Mouse (Mus musculus): ENCODE results near the gene Sipa1l1. TPM values are rescaled to one million over a fixed set of nuclear protein-coding genes. Genes with fewer than 3 reads are reported as not detected.

Gene Sipa1l1
- total RNA-seq, 2 experiments from 2014 or later = 35.2 to 44.3 TPM

GRCm38 (mm10) chr12:82338550-82338949 is 169.4 kb downstream of the Sipa1l1 start:
- DNase-seq = no peak

GRCm38 (mm10) chr12:82339221-82339861 is 170.2 kb downstream of the Sipa1l1 start:
- no peak for DNase-seq

GRCm38 (mm10) chr12:82340196-82340918 is 171.2 kb downstream of the Sipa1l1 start:
- DNase-seq = no peak

- DNase-seq = no peak
Observed at GRCm38 (mm10) chr12:82341181-82341580, 172.1 kb downstream of the Sipa1l1 start.

GRCm38 (mm10) chr12:82341696-82342095 is 172.6 kb downstream of the Sipa1l1 start:
- DNase-seq = no peak

- DNase-seq = no peak
Observed at GRCm38 (mm10) chr12:82350082-82350481, 181.0 kb downstream of the Sipa1l1 start.

- DNase-seq = peak; percentile 54
Observed at GRCm38 (mm10) chr12:82350891-82351290, 181.8 kb downstream of the Sipa1l1 start.

GRCm38 (mm10) chr12:82353660-82354059 is 184.5 kb downstream of the Sipa1l1 start:
- DNase-seq = no peak

- no peak for DNase-seq
Observed at GRCm38 (mm10) chr12:82355419-82356149, 186.5 kb downstream of the Sipa1l1 start.

GRCm38 (mm10) chr12:82356476-82356875 is 187.4 kb downstream of the Sipa1l1 start:
- no peak for DNase-seq

- no peak for DNase-seq
Observed at GRCm38 (mm10) chr12:82357431-82357830, 188.3 kb downstream of the Sipa1l1 start.

GRCm38 (mm10) chr12:82362796-82363195 is 193.7 kb downstream of the Sipa1l1 start:
- no peak for DNase-seq

- DNase-seq = no peak
Observed at GRCm38 (mm10) chr12:82364186-82364585, 195.1 kb downstream of the Sipa1l1 start.

- no peak for DNase-seq
Observed at GRCm38 (mm10) chr12:82365276-82365875, 196.3 kb downstream of the Sipa1l1 start.

GRCm38 (mm10) chr12:82366754-82367153 is 197.6 kb downstream of the Sipa1l1 start:
- no peak for DNase-seq

GRCm38 (mm10) chr12:82367345-82367744 is 198.2 kb downstream of the Sipa1l1 start:
- no peak for DNase-seq

- no peak for DNase-seq
Observed at GRCm38 (mm10) chr12:82367986-82368385, 198.9 kb downstream of the Sipa1l1 start.

GRCm38 (mm10) chr12:82369402-82370160 is 200.5 kb downstream of the Sipa1l1 start:
- no peak for DNase-seq

GRCm38 (mm10) chr12:82371266-82371665 is 202.1 kb downstream of the Sipa1l1 start:
- DNase-seq = no peak

GRCm38 (mm10) chr12:82374020-82374419 is 204.9 kb downstream of the Sipa1l1 start:
- DNase-seq = no peak

GRCm38 (mm10) chr12:82382932-82383331 is 213.8 kb downstream of the Sipa1l1 start:
- no peak for DNase-seq

- no peak for DNase-seq
Observed at GRCm38 (mm10) chr12:82384719-82385118, 215.6 kb downstream of the Sipa1l1 start.

Measured in adrenal gland, postnatal 10 days (tissue).